Mouse (Mus musculus): ENCODE results near the gene Cbr4.
A peak's percentile ranks its signal among the peaks of the same experiment; 100 is the strongest.

Cbr4 gene

DNA sequence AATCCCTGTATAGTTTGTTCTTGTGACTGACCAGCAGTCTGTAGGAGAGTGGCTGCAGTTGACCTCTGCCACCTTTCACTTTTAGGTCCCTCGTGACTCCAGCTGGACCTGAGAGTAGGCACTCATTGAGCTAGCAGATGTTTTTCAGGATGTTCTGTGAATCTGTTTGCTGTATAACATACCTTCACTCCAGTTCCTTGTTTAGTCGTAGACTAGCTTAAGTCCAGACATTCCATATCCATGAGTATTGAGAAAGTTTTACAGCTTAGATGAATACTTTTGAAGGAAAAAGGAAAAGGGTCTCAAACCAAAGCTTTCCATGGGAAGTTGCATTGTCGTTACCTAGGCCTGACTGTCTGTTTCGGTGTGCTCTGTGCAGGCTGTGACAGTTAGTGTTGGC is 9.6 kb downstream of the Cbr4 start:
- no peak for DNase-seq

DNA sequence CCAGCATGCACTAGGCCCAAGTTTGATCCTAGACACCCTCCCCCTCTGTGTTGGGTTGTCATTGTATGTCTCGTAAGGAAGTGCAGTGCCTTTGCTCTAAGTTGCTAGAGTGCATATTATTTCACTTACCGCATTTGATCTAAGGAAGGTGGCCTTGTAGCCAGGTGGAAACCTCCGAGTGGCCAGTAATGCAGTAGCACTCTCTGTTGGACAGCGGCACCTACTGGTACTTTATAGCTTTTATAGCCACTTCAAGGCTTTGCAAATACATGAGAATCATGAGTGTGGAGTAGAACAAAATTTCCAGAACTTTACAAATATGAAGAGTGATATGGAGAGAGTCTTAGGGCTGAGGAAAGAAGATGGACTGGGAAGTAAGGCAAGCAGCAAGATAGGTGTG is 11.5 kb downstream of the Cbr4 start:
- DNase-seq = peak in 1 of 2 experiments; percentile 61

DNA sequence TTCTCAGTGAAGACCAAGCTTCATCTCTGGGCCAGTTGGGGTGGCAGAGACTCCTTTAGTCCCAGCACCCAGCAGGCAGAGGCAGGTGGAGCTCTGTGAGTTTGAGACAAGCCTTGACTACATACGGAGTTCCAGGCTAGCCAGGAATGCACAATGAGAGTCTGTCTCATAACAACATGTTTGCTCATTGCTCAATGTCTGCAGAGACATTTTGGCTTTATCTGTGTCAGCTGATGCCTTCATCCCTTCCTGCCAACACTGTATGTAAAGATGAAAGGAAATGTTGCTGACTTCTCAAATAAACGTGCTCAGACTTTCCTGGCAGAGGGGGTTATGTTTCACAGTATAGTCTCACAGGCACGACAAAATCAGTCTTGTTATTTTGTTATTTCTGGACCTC is 13.4 kb downstream of the Cbr4 start:
- DNase-seq = no peak

DNA sequence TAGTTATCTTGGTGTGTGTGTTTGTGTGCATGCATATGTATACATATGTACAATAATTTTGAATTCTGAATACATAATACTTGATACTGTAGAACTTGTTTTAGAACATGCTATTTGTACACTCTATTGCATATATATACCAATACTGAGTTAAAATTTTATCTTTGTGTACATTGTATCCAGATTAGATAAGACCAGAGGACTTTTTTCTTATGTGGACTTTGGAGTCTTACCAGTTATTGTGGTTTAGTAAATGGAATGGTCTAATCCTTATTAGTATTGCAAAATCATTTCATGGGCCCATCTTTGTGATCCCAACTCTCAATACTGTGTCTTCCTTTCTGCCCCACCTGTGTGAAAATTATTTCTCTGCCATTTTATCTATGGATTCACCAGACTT is 14.7 kb downstream of the Cbr4 start:
- DNase-seq = no peak

DNA sequence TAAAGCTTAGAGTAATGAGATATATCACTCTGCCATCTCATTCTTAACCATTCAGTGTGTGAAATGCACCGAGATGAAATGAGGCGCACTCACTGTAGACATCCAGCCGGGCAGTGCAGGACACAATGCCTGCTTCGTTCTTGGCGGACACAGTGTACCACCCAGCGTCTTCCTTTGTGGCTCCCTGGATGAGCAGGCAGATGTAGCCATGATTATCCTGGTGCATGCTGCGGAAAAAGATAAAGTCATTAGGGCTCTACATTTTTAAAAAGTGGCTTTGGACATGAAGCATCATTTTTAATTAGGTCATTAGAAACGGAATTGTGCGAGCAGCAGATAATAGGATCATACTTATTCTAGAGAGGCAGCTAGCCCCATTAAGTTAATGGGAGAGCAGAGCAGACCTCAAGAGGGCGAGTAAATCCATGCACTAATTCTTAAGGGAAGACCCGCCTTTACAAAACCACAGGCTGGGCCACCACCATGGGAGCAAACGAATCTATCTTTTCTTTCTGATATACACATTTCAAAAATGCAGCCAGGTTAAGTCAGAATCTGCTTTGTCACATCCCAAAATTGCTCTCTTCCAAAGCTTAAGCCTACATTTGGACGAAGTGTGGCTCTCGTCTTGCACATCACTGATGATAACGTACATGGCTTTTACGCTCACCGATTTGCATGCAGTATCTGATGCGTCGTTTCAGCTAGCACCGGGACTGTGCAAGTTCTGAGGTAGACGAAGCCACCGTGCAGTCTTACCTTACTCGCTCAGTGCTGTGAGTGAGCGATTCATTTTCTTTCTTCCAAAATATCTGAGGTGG is 27.8 kb downstream of the Cbr4 start:
- DNase-seq = no peak

GRCm38 (mm10) chr8:61515931-61516744 is 28.6 kb downstream of the Cbr4 start:
- peak; percentile 77 to 86 for DNase-seq

DNA sequence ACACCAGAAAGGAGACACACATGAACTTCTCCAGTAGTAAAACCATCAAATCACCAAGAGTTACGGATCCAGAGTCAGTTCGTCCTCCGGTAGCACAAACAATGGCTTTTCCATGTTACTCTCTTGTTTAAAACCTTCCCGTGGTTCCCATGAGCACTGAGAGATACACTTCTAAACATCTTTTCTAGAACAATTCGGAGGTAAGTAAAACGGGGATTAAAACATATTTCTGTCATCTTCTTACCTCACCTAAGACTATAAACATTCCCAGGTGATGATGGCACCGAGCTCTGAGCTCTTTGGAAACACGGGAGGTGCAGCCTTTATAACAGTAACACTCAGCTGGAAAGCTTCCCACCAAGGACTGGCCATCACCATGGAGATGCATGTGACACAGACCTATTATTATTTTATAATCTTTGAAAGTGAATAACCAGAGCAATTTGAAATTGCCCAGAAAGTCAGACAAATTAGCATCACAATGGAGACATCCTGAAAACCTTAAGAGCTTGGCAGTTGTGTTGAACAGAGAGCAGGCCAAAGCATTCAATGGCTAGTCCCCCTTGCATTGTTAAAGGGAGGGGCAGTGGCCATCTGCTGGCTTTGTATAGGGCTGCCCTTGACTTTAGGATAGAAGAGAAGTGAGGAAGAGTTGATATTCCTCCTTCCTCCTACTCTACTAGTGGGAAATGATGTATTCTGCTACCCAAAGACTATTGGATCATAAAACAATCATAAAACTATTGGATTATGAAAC is 29.4 kb downstream of the Cbr4 start:
- DNase-seq = no peak

DNA sequence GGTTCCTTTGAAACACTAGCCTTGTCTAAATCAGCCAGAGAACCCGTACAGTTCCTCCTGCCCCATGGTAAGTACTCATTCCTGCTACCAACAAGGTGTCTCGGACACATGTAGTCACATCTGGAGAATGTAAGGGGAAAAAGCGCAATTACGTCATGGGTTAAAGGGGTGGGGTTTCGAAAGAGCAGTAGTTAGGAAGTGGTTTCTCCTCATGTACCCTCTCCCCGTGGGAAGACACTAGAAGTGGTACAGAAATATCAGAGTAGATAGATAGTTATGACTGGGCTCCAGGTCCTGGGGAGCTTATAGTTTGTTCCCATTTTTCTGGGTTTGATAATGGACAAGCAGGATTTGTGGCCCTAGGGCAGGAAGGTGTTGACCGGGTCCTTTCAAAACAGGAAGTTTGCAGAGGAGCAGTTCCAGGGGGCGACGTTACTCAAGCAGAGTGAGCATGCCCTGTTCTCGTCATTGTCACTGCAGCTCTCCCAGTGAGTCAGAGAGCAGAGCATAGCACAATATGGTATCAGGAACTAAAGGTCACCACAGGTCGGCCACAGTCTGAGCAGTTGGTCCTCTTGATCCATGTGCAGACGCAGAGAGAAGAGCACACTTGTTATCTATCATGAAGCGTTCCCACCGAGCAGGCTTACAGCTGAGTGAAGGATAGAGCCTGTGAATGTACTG is 30.1 kb downstream of the Cbr4 start:
- DNase-seq = peak; percentile 16 to 53

GRCm38 (mm10) chr8:61522132-61522531 is 34.6 kb downstream of the Cbr4 start:
- peak in 1 of 2 experiments; percentile 47 for DNase-seq

- no peak for DNase-seq
Observed at GRCm38 (mm10) chr8:61527037-61527436, 39.5 kb downstream of the Cbr4 start.

DNA sequence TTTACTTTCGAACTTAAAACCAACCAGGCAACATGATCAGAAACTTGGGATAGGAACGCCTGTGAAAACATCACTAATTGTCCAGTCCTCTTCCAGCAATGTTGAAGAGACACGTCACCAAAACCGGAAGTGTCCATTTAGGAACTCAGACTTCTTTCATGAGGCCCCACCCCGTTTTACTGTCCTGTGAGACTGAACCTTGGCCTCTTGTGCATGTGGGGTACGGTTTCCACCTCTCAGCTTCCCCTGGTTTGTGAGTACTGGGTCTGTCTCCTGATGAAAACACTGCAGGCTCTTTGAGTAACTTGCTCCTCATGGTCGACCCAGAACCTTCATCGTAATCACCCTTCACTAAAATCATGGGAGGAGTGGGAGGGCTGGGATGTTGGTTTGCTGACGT is 40.7 kb downstream of the Cbr4 start:
- no peak for DNase-seq

DNA sequence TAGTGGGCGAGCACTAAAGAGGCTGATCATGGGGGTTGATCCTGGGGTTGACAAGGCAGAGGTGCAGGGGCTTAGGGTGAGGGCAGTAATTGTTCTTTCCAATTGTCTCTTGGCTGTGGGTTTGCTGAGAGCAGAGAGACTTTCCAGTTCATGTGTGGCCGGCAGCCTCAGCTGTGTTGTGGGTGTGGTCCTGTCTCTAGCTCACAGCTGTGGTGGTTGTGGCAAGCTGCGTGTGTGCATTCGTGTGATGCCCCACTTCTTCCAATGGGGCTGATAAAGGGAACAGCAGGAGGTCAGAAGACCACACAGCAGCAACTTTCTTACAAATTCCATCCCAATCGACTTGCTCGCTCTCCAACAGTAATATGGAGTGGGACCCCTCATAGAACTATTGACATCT is 41.1 kb downstream of the Cbr4 start:
- DNase-seq = no peak

GRCm38 (mm10) chr8:61531944-61532795 is 44.6 kb downstream of the Cbr4 start:
- DNase-seq = no peak

DNA sequence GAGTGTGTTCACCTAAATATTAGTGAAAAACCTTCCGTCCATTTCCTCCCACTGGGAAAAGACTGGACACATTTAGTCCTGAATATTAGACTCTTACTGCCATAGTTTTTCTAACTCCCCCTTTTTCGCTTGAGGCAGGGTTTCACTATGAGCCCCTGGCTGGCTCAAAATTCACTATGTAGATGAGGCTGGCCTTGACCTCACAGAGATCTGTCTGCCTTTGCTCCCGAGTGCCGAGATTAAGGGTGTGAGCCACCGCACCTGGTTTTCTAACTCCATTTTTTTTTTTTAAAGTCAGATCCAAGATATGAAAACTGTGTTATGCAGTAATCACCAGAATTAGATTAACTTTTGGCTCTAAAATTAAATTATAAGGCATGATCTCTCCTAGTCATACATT is 45.3 kb downstream of the Cbr4 start:
- DNase-seq = no peak

DNA sequence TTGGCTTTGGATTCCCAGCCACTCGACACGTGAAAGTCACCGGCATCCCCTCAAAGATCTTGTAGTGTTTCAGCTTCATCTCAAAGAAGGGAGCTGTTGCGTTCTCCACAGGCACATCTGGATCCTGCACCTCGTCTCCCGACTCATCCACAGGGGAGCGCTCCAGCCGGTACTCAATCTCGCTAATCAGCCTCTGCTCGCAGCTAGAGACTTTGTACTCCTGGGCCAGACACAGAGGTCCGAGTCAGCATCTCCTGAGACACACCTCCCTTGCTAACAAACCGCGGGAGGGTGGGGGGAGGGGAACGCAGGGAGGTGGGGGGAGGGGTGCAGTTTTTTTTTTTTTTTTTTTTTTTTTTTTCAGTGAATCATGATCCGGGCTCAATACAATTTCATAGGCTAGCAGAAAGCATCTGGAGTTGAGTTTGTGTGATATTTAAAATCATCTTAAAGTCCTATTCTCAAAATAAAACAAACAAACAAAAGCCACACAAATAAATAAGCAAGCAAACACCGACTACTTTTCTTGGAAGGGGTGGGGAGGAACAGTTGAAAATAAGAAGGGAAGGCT is 45.9 kb downstream of the Cbr4 start:
- peak; percentile 52 to 81 for DNase-seq

- DNase-seq = peak in 1 of 2 experiments; percentile 30
Observed at GRCm38 (mm10) chr8:61535472-61535871, 47.9 kb downstream of the Cbr4 start.

DNA sequence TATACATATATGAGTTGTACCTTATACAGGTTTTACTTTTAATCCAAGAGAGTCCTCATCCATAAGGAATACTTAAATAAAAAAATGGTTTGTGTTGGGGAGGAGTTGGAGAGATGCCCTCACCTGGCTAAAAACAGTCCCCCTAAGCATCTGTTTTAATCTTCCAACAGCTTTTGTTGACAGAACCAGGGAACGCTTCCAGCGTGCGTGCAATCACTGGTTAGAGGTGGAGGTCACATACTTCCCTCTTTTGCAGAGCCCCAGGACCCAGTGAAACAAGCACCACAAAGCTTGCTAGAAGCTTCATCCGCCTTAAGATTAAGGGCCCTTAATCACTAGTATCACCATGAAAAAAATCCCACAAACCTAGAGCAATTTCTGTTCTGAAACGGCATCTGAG is 49.9 kb downstream of the Cbr4 start:
- no peak for DNase-seq

DNA sequence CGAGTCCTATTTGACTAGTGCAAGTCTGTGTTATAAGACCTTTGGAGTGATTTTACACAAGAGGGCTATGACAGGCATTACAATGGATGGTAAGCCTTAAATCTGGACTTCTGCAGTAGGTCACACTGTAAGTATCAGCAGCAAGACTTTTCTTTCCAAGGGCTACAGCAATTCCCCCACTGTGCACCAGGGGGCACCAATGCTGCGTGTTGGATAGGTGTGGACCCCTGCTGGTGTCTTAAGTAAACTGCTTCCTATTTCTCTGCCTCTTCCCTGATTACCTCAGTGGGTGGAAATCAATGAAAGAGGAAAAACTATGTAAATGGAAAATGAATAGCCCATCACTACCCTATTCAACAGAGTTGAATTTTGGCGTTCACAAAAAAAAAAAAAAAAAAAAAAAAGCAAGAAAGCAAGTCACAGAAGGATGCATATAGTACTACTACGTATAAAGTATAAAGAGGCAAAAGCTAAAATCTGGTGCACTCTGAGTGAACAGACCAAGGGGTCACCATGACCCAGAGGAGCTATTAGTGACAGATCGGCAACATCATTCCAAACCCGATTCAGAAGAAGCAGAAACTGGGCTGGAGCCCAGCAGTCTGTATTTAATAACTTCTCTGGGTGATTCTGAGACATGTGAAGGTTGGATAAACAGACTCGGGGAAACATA is 52.4 kb downstream of the Cbr4 start:
- peak; percentile 84 to 90 for DNase-seq

- DNase-seq = peak in 1 of 2 experiments; percentile 43
Observed at GRCm38 (mm10) chr8:61549585-61549984, 62.1 kb downstream of the Cbr4 start.

DNA sequence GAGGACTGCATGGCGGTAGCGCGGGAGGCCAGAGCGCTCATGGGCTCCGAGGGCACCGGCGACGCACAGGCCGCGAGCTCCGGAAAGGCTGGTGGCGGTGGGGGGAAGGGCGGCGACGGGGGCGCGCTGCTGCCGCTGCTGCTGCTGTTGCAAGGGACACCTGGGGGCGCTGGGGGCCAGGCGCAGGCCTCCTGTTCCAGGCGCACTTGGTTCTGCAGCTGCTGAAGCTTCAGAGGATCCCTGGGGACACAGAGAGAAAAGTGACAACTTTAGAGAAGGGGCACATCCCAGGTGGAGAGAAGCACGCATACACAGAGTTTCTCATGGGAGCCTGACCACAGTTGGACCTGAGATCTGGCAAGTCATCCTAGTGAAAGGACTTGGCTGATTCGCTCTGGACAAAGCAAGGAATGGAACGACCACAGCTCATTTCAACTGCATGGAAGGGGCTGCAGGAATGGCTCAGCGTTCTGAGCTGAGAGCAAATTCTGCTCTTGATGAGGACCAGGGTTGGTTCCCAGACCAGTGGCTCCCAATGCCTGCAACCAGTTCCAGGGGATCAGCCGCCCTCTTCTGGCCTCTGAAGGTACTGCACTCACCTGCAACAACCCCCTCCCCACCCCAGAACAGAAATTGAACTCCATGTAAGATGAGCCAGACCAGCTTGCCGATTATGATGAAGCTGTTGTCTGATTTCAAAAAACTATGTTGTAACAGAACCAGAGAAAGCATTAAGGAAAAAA is 62.6 kb downstream of the Cbr4 start:
- peak in 1 of 2 experiments; percentile 33 for DNase-seq

All from kidney, postnatal 25 days (tissue).